Mouse (Mus musculus): ENCODE measurements around the gene Olfr1377. TPM values are rescaled to one million over a fixed set of nuclear protein-coding genes. Genes with fewer than 3 reads are reported as not detected.
"Not testable (repeated sequence)": the region's sequence is repeated elsewhere in the genome, so short reads cannot be mapped to it uniquely, and the experiment has no call there.

Olfr1377 gene
- polyA plus RNA-seq, 1 experiment from 2014 or later: not detected

GRCm38 (mm10) chr11:51013936-51014335 lies 32.2 kb downstream of the Olfr1377 start, which contains the start of gene Olfr54:
TSS of gene Olfr54 (plus strand) at chr11:51014236.
- Histone ChIP-seq H3K9ac (no peak within 1 kb of the TSS), H3K4me1 (no peaks in the 10 kb centered on the region), H3K36me3 (replicated peaks) (no peaks in the 10 kb centered on the region), H3K27me3 (replicated peaks) (no peaks in the 10 kb centered on the region), H3K9me3 (no peaks in the 10 kb centered on the region), H3K27ac (no peak within 1 kb of the TSS), H3K4me2 (no peak within 1 kb of the TSS), H3K4me3 (no peak within 1 kb of the TSS)
- no peak for ATAC-seq (replicated peaks)
- WGBS: 63% methylated on average over 1 of the region's 1 CpGs

GRCm38 (mm10) chr11:51016341-51016740 lies 34.6 kb downstream of the Olfr1377 start:
- Histone ChIP-seq H3K4me1 (no peaks in the 10 kb centered on the region), H3K27me3 (replicated peaks) (no peaks in the 10 kb centered on the region), H3K9me3 (no peaks in the 10 kb centered on the region), H3K9ac (no peak overlapping the region), H3K27ac (no peak overlapping the region), H3K36me3 (replicated peaks) (no peaks in the 10 kb centered on the region), H3K4me3 (no peak overlapping the region), H3K4me2 (no peak overlapping the region)
- WGBS: 50% methylated on average over 2 of the region's 2 CpGs
- ATAC-seq (replicated peaks): no peak

- not testable (repeated sequence) for ATAC-seq (replicated peaks); H3K4me2 ChIP-seq
- WGBS: 89% methylated on average over 11 of the region's 11 CpGs
Measured at GRCm38 (mm10) chr11:51026811-51027210, 45.0 kb downstream of the Olfr1377 start.

GRCm38 (mm10) chr11:51029381-51029780 lies 47.6 kb downstream of the Olfr1377 start:
- H3K9ac ChIP-seq; H3K27me3 ChIP-seq (replicated peaks); H3K4me1 ChIP-seq; ATAC-seq (replicated peaks); H3K36me3 ChIP-seq (replicated peaks); H3K9me3 ChIP-seq; H3K4me3 ChIP-seq; H3K27ac ChIP-seq; H3K4me2 ChIP-seq: not testable (repeated sequence)
- 70% methylated on average over 8 of the region's 8 CpGs for WGBS

More at GRCm38 (mm10) chr11:51026811-51027210, 45.0 kb downstream of the Olfr1377 start:
- H3K27me3 ChIP-seq (replicated peaks); H3K4me1 ChIP-seq; H3K4me3 ChIP-seq; H3K27ac ChIP-seq; H3K9ac ChIP-seq; H3K36me3 ChIP-seq (replicated peaks); H3K9me3 ChIP-seq: not testable (repeated sequence)

GRCm38 (mm10) chr11:51030225-51030624 lies 48.5 kb downstream of the Olfr1377 start:
- Histone ChIP-seq H3K4me2 (no peak overlapping the region), H3K4me1 (no peaks in the 10 kb centered on the region), H3K9me3 (no peaks in the 10 kb centered on the region), H3K36me3 (replicated peaks) (no peaks in the 10 kb centered on the region), H3K9ac (no peak overlapping the region), H3K27ac (no peak overlapping the region), H3K4me3 (no peak overlapping the region), H3K27me3 (replicated peaks) (no peaks in the 10 kb centered on the region)
- WGBS: 80% methylated on average over 2 of the region's 2 CpGs
- no peak for ATAC-seq (replicated peaks)

- Histone ChIP-seq H3K27me3 (replicated peaks) (no peaks in the 10 kb centered on the region), H3K4me3 (no peak overlapping the region), H3K9ac (no peak overlapping the region), H3K4me1 (no peaks in the 10 kb centered on the region), H3K27ac (no peak overlapping the region), H3K9me3 (no peaks in the 10 kb centered on the region), H3K36me3 (replicated peaks) (no peaks in the 10 kb centered on the region), H3K4me2 (no peak overlapping the region)
- 25% methylated on average over 1 of the region's 1 CpGs for WGBS
- ATAC-seq (replicated peaks): no peak
Measured at GRCm38 (mm10) chr11:51032851-51033250, 51.1 kb downstream of the Olfr1377 start.

GRCm38 (mm10) chr11:51034141-51034540 lies 52.4 kb downstream of the Olfr1377 start:
- H3K4me2 ChIP-seq; H3K27me3 ChIP-seq (replicated peaks); H3K27ac ChIP-seq; H3K36me3 ChIP-seq (replicated peaks); H3K4me3 ChIP-seq; H3K4me1 ChIP-seq; ATAC-seq (replicated peaks); H3K9ac ChIP-seq; H3K9me3 ChIP-seq: not testable (repeated sequence)

GRCm38 (mm10) chr11:51035951-51036350 lies 54.2 kb downstream of the Olfr1377 start:
- H3K9me3 ChIP-seq: no peaks in the 10 kb centered on the region
- H3K4me2 ChIP-seq: no peak overlapping the region
- no peak overlapping the region for H3K9ac ChIP-seq
- H3K27me3 ChIP-seq (replicated peaks): no peaks in the 10 kb centered on the region
- ATAC-seq (replicated peaks): no peak
- no peak overlapping the region for H3K27ac ChIP-seq
- H3K4me3 ChIP-seq: no peak overlapping the region
- no peaks in the 10 kb centered on the region for H3K4me1 ChIP-seq
- 95% methylated on average over 2 of the region's 2 CpGs for WGBS
- no peaks in the 10 kb centered on the region for H3K36me3 ChIP-seq (replicated peaks)

Other genes with a start within 250 kb of the Olfr1377 start
- gene Zfp354c, start 154.2 kb upstream of the Olfr1377 start, polyA plus RNA-seq (2015; fragmentation: Nextera tagmentation; extraction: Ambion mirVana): 62.3 and 64.4 TPM in 2 replicates
- gene Zfp879, start 140.4 kb upstream of the Olfr1377 start, polyA plus RNA-seq (2015; fragmentation: Nextera tagmentation; extraction: Ambion mirVana): 1.5 and 2.0 TPM in 2 replicates
- gene Grm6, start 131.3 kb upstream of the Olfr1377 start, polyA plus RNA-seq (2015; fragmentation: Nextera tagmentation; extraction: Ambion mirVana): 0.10 and 0.13 TPM in 2 replicates
- gene Zfp454, start 94.3 kb upstream of the Olfr1377 start, polyA plus RNA-seq (2015; fragmentation: Nextera tagmentation; extraction: Ambion mirVana): 12.9 and 13.0 TPM in 2 replicates
- 48.9 and 57.4 TPM in 2 replicates for gene Zfp2, start 65.8 kb upstream of the Olfr1377 start, polyA plus RNA-seq (2015; fragmentation: Nextera tagmentation; extraction: Ambion mirVana)
- gene Zfp354b, start 50.3 kb upstream of the Olfr1377 start, polyA plus RNA-seq (2015; fragmentation: Nextera tagmentation; extraction: Ambion mirVana): 3.6 and 5.2 TPM in 2 replicates
- gene 4933414I15Rik, start 38.2 kb upstream of the Olfr1377 start, polyA plus RNA-seq (2015; fragmentation: Nextera tagmentation; extraction: Ambion mirVana): not detected in 2 replicates
- not detected in 2 replicates for gene Prop1, start 28.2 kb upstream of the Olfr1377 start, polyA plus RNA-seq (2015; fragmentation: Nextera tagmentation; extraction: Ambion mirVana)
- gene Olfr1378, start 15.4 kb upstream of the Olfr1377 start, polyA plus RNA-seq (2015; fragmentation: Nextera tagmentation; extraction: Ambion mirVana): not detected in 2 replicates
- not detected in 2 replicates for gene Olfr51, start 21.6 kb downstream of the Olfr1377 start, polyA plus RNA-seq (2015; fragmentation: Nextera tagmentation; extraction: Ambion mirVana)
- gene Olfr54, start 32.3 kb downstream of the Olfr1377 start, polyA plus RNA-seq (2015; fragmentation: Nextera tagmentation; extraction: Ambion mirVana): not detected in 2 replicates
- not detected in 2 replicates for gene Olfr1375, start 66.1 kb downstream of the Olfr1377 start, polyA plus RNA-seq (2015; fragmentation: Nextera tagmentation; extraction: Ambion mirVana)
- gene Zfp354a, start 77.3 kb downstream of the Olfr1377 start, polyA plus RNA-seq (2015; fragmentation: Nextera tagmentation; extraction: Ambion mirVana): 14.8 and 15.1 TPM in 2 replicates
- not detected in 2 replicates for gene Gm12569, start 238.5 kb downstream of the Olfr1377 start, polyA plus RNA-seq (2015; fragmentation: Nextera tagmentation; extraction: Ambion mirVana)

Measured in midbrain, embryonic 15.5 days (tissue).